Comparison of ENCODE assay signal across 8 mouse cellular contexts in genomic region chr15:85867696-85868095, GRCm38 (mm10). TPM values are rescaled to one million over a fixed set of nuclear protein-coding genes. Genes with fewer than 3 reads are reported as not detected.
DNase-seq lines count a peak whose midpoint lies in the region; ATAC-seq and TF ChIP-seq lines count a peak whose summit lies in the region.
"Had no signal": no experiment of that assay in that cellular context is flagged by ENCODE, and none has a peak within 500 bp of the region (broad histone marks: within the 10 kb centered on the region; RNA-seq: fewer than 3 reads in every experiment).

No protein-coding gene starts in this region.

- intact Hi-C loops in heart, postnatal 10 days (cut with DNase I) = loop anchor here (1.0 to 5.0 kb wide), 2 partner anchors 151 to 270 kb away; no protein-coding TSS in a partner anchor

- no peak overlapping the region for H3K4me3 ChIP-seq in bone marrow macrophage, adult 2 months (ENCODE audit: insufficient read depth, low read length)
- no peak overlapping the region for H3K4me3 ChIP-seq in small intestine, adult 2 months (ENCODE audit: low read depth, low read length)
- H3K4me3 ChIP-seq: liver, embryonic 15.5 days had no signal

- TF ChIP-seq POLR2A in bone marrow macrophage, adult 2 months (IDR thresholded peaks at IDR 0.05; ENCODE audit: borderline replicate concordance, low read depth, low read length) = no peak
- TF ChIP-seq POLR2A in small intestine, adult 2 months (IDR thresholded peaks at IDR 0.05; ENCODE audit: low read depth, low read length) = no peak

- peak; percentile 36 for DNase-seq in MEL-GATA-1-ER (ENCODE audit: extremely low read depth, low read depth)
- DNase-seq in heart, postnatal 10 days = peak; percentile 79 to 87
- DNase-seq in layer of hippocampus, postnatal 25 days (ENCODE audit: extremely low spot score in 1 of 2, low spot score in 1 of 2) = peak; percentile 52 to 73
- DNase-seq in lung, postnatal 36 days = peak; percentile 83

- 31% methylated on average over 6 of the region's 6 CpGs for WGBS in small intestine, adult 2 months

- no peak overlapping the region for H3K27ac ChIP-seq in bone marrow macrophage, adult 2 months (ENCODE audit: insufficient read depth, low read depth, low read length)
- no peak overlapping the region for H3K27ac ChIP-seq in small intestine, adult 2 months (ENCODE audit: insufficient read depth, low read depth, low read length)
- H3K27ac ChIP-seq: liver, embryonic 15.5 days had no signal

- peak; percentile 56 for TF ChIP-seq CTCF in bone marrow macrophage, adult 2 months (IDR thresholded peaks at IDR 0.05; ENCODE audit: low read depth, low read length)
- TF ChIP-seq CTCF in small intestine, adult 2 months (IDR thresholded peaks at IDR 0.05; ENCODE audit: extremely low read depth, insufficient read length, insufficient replicate concordance, low read depth, low read length) = peak; percentile 92; the same call in 1 of the 2 replicates

- H3K27me3 ChIP-seq in small intestine, adult 2 months (ENCODE audit: control insufficient read depth, insufficient read depth, low read length) = no peaks in the 10 kb centered on the region
- H3K27me3 ChIP-seq: liver, embryonic 15.5 days had no signal

- H3K36me3 ChIP-seq in small intestine, adult 2 months (ENCODE audit: control insufficient read depth, insufficient read depth, low read length) = peaks cover 17% of the 10 kb centered on the region

- H3K4me1 ChIP-seq in bone marrow macrophage, adult 2 months (ENCODE audit: control insufficient read depth, insufficient read depth, low read length) = no peaks in the 10 kb centered on the region
- no peaks in the 10 kb centered on the region for H3K4me1 ChIP-seq in small intestine, adult 2 months (ENCODE audit: control insufficient read depth, insufficient read depth, insufficient read length, low read length)

- peak; percentile 78 for ATAC-seq in erythroblast, adult 5-6 weeks (replicated peaks; ENCODE audit: low FRiP score, poor library complexity, severe bottlenecking)

RNA-seq across cellular contexts. Expression of gene Gtse1, which starts 8.2 kb away (rescaled TPM):
- 11.3 and 12.1 TPM in 2 replicates for polyA plus RNA-seq in bone marrow macrophage, adult 2 months (2012; ENCODE audit: insufficient read depth, insufficient read length, missing spikeins)
- 8.6 TPM in 2 replicates for total RNA-seq in erythroblast, adult 5-6 weeks (2015; ENCODE audit: low replicate concordance)
- 6.1 and 10.0 TPM in 2 replicates for total RNA-seq in erythroblast, adult 5-6 weeks (2017; ENCODE audit: low replicate concordance)
- 1 to 10 TPM; 4.5 to 4.6 TPM for total RNA-seq in heart, postnatal 10 days (2021)
- total RNA-seq in layer of hippocampus, postnatal 25 days (2021) = under 1 TPM; 0.64 to 0.92 TPM
- 3.6 and 7.1 TPM in 2 replicates for polyA plus RNA-seq in small intestine, adult 2 months (2012; rRNA removed)

RNA-seq across cellular contexts. Expression of gene Trmu, which starts 11.4 kb away (rescaled TPM):
- 11.5 and 17.0 TPM in 2 replicates for polyA plus RNA-seq in bone marrow macrophage, adult 2 months (2012; ENCODE audit: insufficient read depth, insufficient read length, missing spikeins)
- 0.96 and 6.7 TPM in 2 replicates for total RNA-seq in erythroblast, adult 5-6 weeks (2015; ENCODE audit: low replicate concordance)
- 4.6 and 9.4 TPM in 2 replicates for total RNA-seq in erythroblast, adult 5-6 weeks (2017; ENCODE audit: low replicate concordance)
- total RNA-seq in heart, postnatal 10 days (2021) = 10 to 100 TPM; 30.5 to 32.9 TPM
- total RNA-seq in layer of hippocampus, postnatal 25 days (2021) = 10 to 100 TPM; 25.0 to 37.2 TPM
- polyA plus RNA-seq in small intestine, adult 2 months (2012; rRNA removed) = 10.1 and 16.0 TPM in 2 replicates

RNA-seq across cellular contexts. Expression of gene Ttc38, which starts 35.6 kb away (rescaled TPM):
- 11.5 and 12.6 TPM in 2 replicates for polyA plus RNA-seq in bone marrow macrophage, adult 2 months (2012; ENCODE audit: insufficient read depth, insufficient read length, missing spikeins)
- total RNA-seq in erythroblast, adult 5-6 weeks (2015; ENCODE audit: low replicate concordance) = 1.2 and 5.2 TPM in 2 replicates
- total RNA-seq in erythroblast, adult 5-6 weeks (2017; ENCODE audit: low replicate concordance) = 1.6 and 2.0 TPM in 2 replicates
- total RNA-seq in heart, postnatal 10 days (2021) = 1 to 10 TPM; 7.5 to 8.5 TPM
- total RNA-seq in layer of hippocampus, postnatal 25 days (2021) = 1 to 10 TPM; 4.4 to 7.3 TPM
- 4.4 and 8.1 TPM in 2 replicates for polyA plus RNA-seq in small intestine, adult 2 months (2012; rRNA removed)

RNA-seq across cellular contexts. Expression of gene Pkdrej, which starts 46.2 kb away (rescaled TPM):
- polyA plus RNA-seq in bone marrow macrophage, adult 2 months (2012; ENCODE audit: insufficient read depth, insufficient read length, missing spikeins) = not detected in 2 replicates
- not detected in 2 replicates for total RNA-seq in erythroblast, adult 5-6 weeks (2015; ENCODE audit: low replicate concordance)
- not detected in 2 replicates for total RNA-seq in erythroblast, adult 5-6 weeks (2017; ENCODE audit: low replicate concordance)
- 1 to 10 TPM; 2.3 to 2.9 TPM for total RNA-seq in heart, postnatal 10 days (2021)
- under 1 TPM; 0.52 to 0.54 TPM for total RNA-seq in layer of hippocampus, postnatal 25 days (2021)
- polyA plus RNA-seq in small intestine, adult 2 months (2012; rRNA removed) = 0.05 and 0.09 TPM in 2 replicates

RNA-seq across cellular contexts. Expression of gene Cdpf1, which starts 56.2 kb away (rescaled TPM):
- 13.8 and 17.9 TPM in 2 replicates for polyA plus RNA-seq in bone marrow macrophage, adult 2 months (2012; ENCODE audit: insufficient read depth, insufficient read length, missing spikeins)
- total RNA-seq in erythroblast, adult 5-6 weeks (2015; ENCODE audit: low replicate concordance) = 7.3 and 23.1 TPM in 2 replicates
- total RNA-seq in erythroblast, adult 5-6 weeks (2017; ENCODE audit: low replicate concordance) = 3.1 and 11.3 TPM in 2 replicates
- total RNA-seq in heart, postnatal 10 days (2021) = 10 to 100 TPM; 39.2 to 40.9 TPM
- 10 to 100 TPM; 22.6 to 23.7 TPM for total RNA-seq in layer of hippocampus, postnatal 25 days (2021)
- 21.4 and 27.4 TPM in 2 replicates for polyA plus RNA-seq in small intestine, adult 2 months (2012; rRNA removed)
